Mouse (Mus musculus) liver, embryonic 14.5 days (tissue): ENCODE measurements around the gene Slc23a3. TPM values are rescaled to one million over a fixed set of nuclear protein-coding genes. Genes with fewer than 3 reads are reported as not detected.
A peak's percentile ranks its signal among the peaks of the same experiment; 100 is the strongest.

Source experiments
- ATAC-seq: fragments of 200-750 bp; cut with Nextera tagmentation; 2 replicates; pipeline ENCODE4 v1.8.0; 2017; ENCODE audit warnings: moderate number of reproducible peaks, mild to moderate bottlenecking, moderate library complexity; ENCODE audit not compliant: insufficient read depth
- DNase-seq, 3 experiments: peaks; one replicate each; pipeline ENCODE4 v3.0.0-alpha.2; 2012 to 2013; ENCODE audit warnings: low read depth in 3 of 3, low spot score in 3 of 3
- H3K27ac ChIP-seq: fragments of 300-500 bp; sonication (generic); 2 replicates; pipeline ENCODE4 v1.5.1; 2014; ENCODE audit warnings: moderate library complexity, mild to moderate bottlenecking, control low read depth, inconsistent platforms
- H3K27me3 ChIP-seq: fragments of 300-500 bp; sonication (generic); 2 replicates; pipeline ENCODE4 v1.6.1; 2014; ENCODE audit warnings: mild to moderate bottlenecking, low read length, moderate library complexity; ENCODE audit not compliant: control insufficient read depth, insufficient read depth
- H3K36me3 ChIP-seq: fragments of 300-500 bp; sonication (generic); replicated peaks from 2 replicates; pipeline ENCODE4 v1.6.1; 2014; ENCODE audit warnings: low read depth; ENCODE audit not compliant: control insufficient read depth, insufficient read depth
- H3K4me1 ChIP-seq, 2 experiments: fragments of 200-500 bp in 1 of 2; fragments of 300-500 bp in 1 of 2; sonication (generic) in 1 of 2; replicated peaks; 2 replicates each; pipeline ENCODE4 v1.6.1; 2012 to 2014; ENCODE audit warnings: antibody characterized with exemption in 1 of 2, inconsistent platforms in 1 of 2, low read length in 1 of 2; ENCODE audit not compliant: control insufficient read depth in 2 of 2, insufficient read depth in 2 of 2
- H3K4me2 ChIP-seq: fragments of 300-500 bp; sonication (generic); 2 replicates; pipeline ENCODE4 v1.6.1; 2014; ENCODE audit warnings: low read depth, mild to moderate bottlenecking, control low read depth, moderate library complexity
- H3K4me3 ChIP-seq, 2 experiments: fragments of 200-500 bp in 1 of 2; fragments of 300-500 bp in 1 of 2; sonication (generic) in 1 of 2; 2 replicates each; pipeline ENCODE4 v1.5.1; 2012 to 2014; ENCODE audit warnings: low read depth in 2 of 2, low read length in 2 of 2, mild to moderate bottlenecking in 2 of 2, control low read depth in 1 of 2, inconsistent platforms in 1 of 2, moderate library complexity in 1 of 2; ENCODE audit not compliant: insufficient read depth in 1 of 2
- H3K9ac ChIP-seq: fragments of 300-500 bp; sonication (generic); replicated peaks from 2 replicates; pipeline ENCODE4 v1.6.1; 2014; ENCODE audit warnings: mild to moderate bottlenecking, control low read depth, moderate library complexity
- H3K9me3 ChIP-seq: fragments of 300-500 bp; sonication (generic); 2 replicates; pipeline ENCODE4 v1.6.1; 2016; ENCODE audit warnings: low read length, mixed read lengths; ENCODE audit not compliant: control insufficient read depth
- CTCF ChIP-seq: IDR thresholded peaks from 2 replicates; pipeline ENCODE4 v1.5.1; 2016; ENCODE audit warnings: antibody characterized with exemption, low read depth, control low read depth
- EP300 ChIP-seq: IDR thresholded peaks from 2 replicates; pipeline ENCODE4 v1.6.1; 2016; ENCODE audit warnings: antibody characterized with exemption, low read depth
- WGBS: fragments of 180-500 bp; shearing (Covaris S2); extraction: QIAGEN DNeasy Blood & Tissue Kit; methylation state at CpG from one replicate; pipeline ENCODE4 v1.1.7; 2014; ENCODE audit not compliant: insufficient replicate concordance; 5-methylcytosine and 5-hydroxymethylcytosine counted together
- polyA plus RNA-seq, 2 experiments: library from polyadenylated mRNA; depleted of rRNA in 1 of 2; stranded (reverse) in 1 of 2; unstranded in 1 of 2; fragments of >200 nt; fragmentation: Nextera tagmentation in 1 of 2; extraction: Ambion mirVana in 1 of 2; gene quantifications; 2 replicates each; pipeline versions ENCODE4 v1.2.1 to v1.2.3; 2012 to 2014

Slc23a3 gene
- polyA plus RNA-seq, 2 experiments, result 1.2 to 1.4 TPM

- Histone ChIP-seq H3K9me3 (no peaks in the 10 kb centered on the region), H3K4me3 (peak within 1 kb of the TSS; percentile 69 to 72), H3K36me3 (no peaks in the 10 kb centered on the region), H3K27me3 (no peaks in the 10 kb centered on the region), H3K4me1 (peaks cover 12 to 15% of the 10 kb centered on the region in 2 experiments), H3K4me2 (peak within 1 kb of the TSS; percentile 88), H3K9ac (peak within 1 kb of the TSS; percentile 76), H3K27ac (peak within 1 kb of the TSS; percentile 96)
- peak; percentile 96 for ATAC-seq
- DNase-seq, result peak; percentile 92 to 95 (median 93)
- TF ChIP-seq CTCF (peak; percentile 94), EP300 (peak; percentile 52)
- WGBS, result 2% methylated on average over 56 of the region's 56 CpGs
These were observed 9.1 kb downstream of the Slc23a3 start, which contains the start of gene Nhej1 for GRCm38 (mm10) chr1:75124346-75125321. Nhej1 (minus strand) TSS chr1:75125200.

DNA sequence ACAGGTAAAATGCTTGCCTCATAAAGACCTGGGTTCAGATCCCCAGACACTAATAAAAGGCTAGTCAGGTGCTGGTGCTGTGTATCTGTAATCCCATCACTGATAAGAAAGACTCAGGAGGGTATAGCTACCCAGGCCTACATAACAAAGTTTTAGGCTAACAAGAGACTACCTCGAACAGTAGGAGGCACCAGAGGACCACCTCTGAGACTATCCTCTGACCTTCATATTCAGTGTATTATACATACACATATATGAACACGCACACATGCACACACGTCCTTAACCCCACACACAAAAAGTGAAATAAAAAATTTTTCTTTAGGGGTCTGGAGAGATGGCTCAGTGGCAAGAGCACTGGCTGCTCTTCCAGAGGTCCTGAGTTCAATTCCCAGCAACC lies 11.5 kb downstream of the Slc23a3 start:
- Histone ChIP-seq H3K9me3 (no peaks in the 10 kb centered on the region), H3K4me2 (no peak overlapping the region), H3K36me3 (no peaks in the 10 kb centered on the region), H3K27ac (no peak overlapping the region), H3K9ac (no peak overlapping the region), H3K4me3 (no peak overlapping the region), H3K27me3 (no peaks in the 10 kb centered on the region), H3K4me1 (peaks cover 12 to 15% of the 10 kb centered on the region in 2 experiments)
- WGBS, result 58% methylated on average over 3 of the region's 3 CpGs
- no peak for DNase-seq
- TF ChIP-seq EP300, result no peak
- peak; percentile 48; the same call in 1 of the 2 replicates for TF ChIP-seq CTCF
- ATAC-seq, result no peak

Other genes with a start within 250 kb of the Slc23a3 start
- 0.03 and 0.04 TPM in 2 replicates for gene Fev, start 248.5 kb downstream of the Slc23a3 start, polyA plus RNA-seq (2012; rRNA removed)
- 0.09 and 0.15 TPM in 2 replicates for gene Fev, start 248.5 kb downstream of the Slc23a3 start, polyA plus RNA-seq (2014; fragmentation: Nextera tagmentation; extraction: Ambion mirVana)
- gene Cryba2, start 240.7 kb downstream of the Slc23a3 start, polyA plus RNA-seq (2012; rRNA removed), result not detected in 2 replicates
- not detected in 2 replicates for gene Cryba2, start 240.7 kb downstream of the Slc23a3 start, polyA plus RNA-seq (2014; fragmentation: Nextera tagmentation; extraction: Ambion mirVana)
- under 0.01 and 0.01 TPM in 2 replicates for gene Cfap65, start 198.3 kb downstream of the Slc23a3 start, polyA plus RNA-seq (2012; rRNA removed)
- gene Cfap65, start 198.3 kb downstream of the Slc23a3 start, polyA plus RNA-seq (2014; fragmentation: Nextera tagmentation; extraction: Ambion mirVana), result not detected in 2 replicates
- gene Ihh, start 182.2 kb downstream of the Slc23a3 start, polyA plus RNA-seq (2012; rRNA removed), result 2.4 and 3.4 TPM in 2 replicates
- gene Ihh, start 182.2 kb downstream of the Slc23a3 start, polyA plus RNA-seq (2014; fragmentation: Nextera tagmentation; extraction: Ambion mirVana), result 1.5 and 1.7 TPM in 2 replicates
- 1.3 and 2.0 TPM in 2 replicates for gene Nhej1, start 8.7 kb downstream of the Slc23a3 start, polyA plus RNA-seq (2012; rRNA removed)
- 5.2 and 7.2 TPM in 2 replicates for gene Nhej1, start 8.7 kb downstream of the Slc23a3 start, polyA plus RNA-seq (2014; fragmentation: Nextera tagmentation; extraction: Ambion mirVana)
- gene Cnppd1, start 8.8 kb upstream of the Slc23a3 start, polyA plus RNA-seq (2012; rRNA removed), result 29.5 and 33.3 TPM in 2 replicates
- 31.1 and 41.0 TPM in 2 replicates for gene Cnppd1, start 8.8 kb upstream of the Slc23a3 start, polyA plus RNA-seq (2014; fragmentation: Nextera tagmentation; extraction: Ambion mirVana)
- gene Retreg2, start 8.9 kb upstream of the Slc23a3 start, polyA plus RNA-seq (2012; rRNA removed), result 61.8 and 74.5 TPM in 2 replicates
- gene Retreg2, start 8.9 kb upstream of the Slc23a3 start, polyA plus RNA-seq (2014; fragmentation: Nextera tagmentation; extraction: Ambion mirVana), result 45.1 and 58.8 TPM in 2 replicates
- gene Zfand2b, start 34.8 kb upstream of the Slc23a3 start, polyA plus RNA-seq (2012; rRNA removed), result 35.3 and 43.5 TPM in 2 replicates
- 40.6 and 41.6 TPM in 2 replicates for gene Zfand2b, start 34.8 kb upstream of the Slc23a3 start, polyA plus RNA-seq (2014; fragmentation: Nextera tagmentation; extraction: Ambion mirVana)
- 31.4 and 41.4 TPM in 2 replicates for gene Abcb6, start 46.5 kb upstream of the Slc23a3 start, polyA plus RNA-seq (2012; rRNA removed)
- gene Abcb6, start 46.5 kb upstream of the Slc23a3 start, polyA plus RNA-seq (2014; fragmentation: Nextera tagmentation; extraction: Ambion mirVana), result 48.9 and 58.5 TPM in 2 replicates
- gene Ankzf1, start 58.3 kb upstream of the Slc23a3 start, polyA plus RNA-seq (2012; rRNA removed), result 6.3 and 7.6 TPM in 2 replicates
- 4.8 and 7.2 TPM in 2 replicates for gene Ankzf1, start 58.3 kb upstream of the Slc23a3 start, polyA plus RNA-seq (2014; fragmentation: Nextera tagmentation; extraction: Ambion mirVana)
- gene Atg9a, start 58.3 kb upstream of the Slc23a3 start, polyA plus RNA-seq (2012; rRNA removed), result 17.4 and 23.6 TPM in 2 replicates
- 16.4 and 18.3 TPM in 2 replicates for gene Atg9a, start 58.3 kb upstream of the Slc23a3 start, polyA plus RNA-seq (2014; fragmentation: Nextera tagmentation; extraction: Ambion mirVana)
- gene Glb1l, start 76.9 kb upstream of the Slc23a3 start, polyA plus RNA-seq (2012; rRNA removed), result 4.0 and 4.9 TPM in 2 replicates
- 3.2 and 4.3 TPM in 2 replicates for gene Glb1l, start 76.9 kb upstream of the Slc23a3 start, polyA plus RNA-seq (2014; fragmentation: Nextera tagmentation; extraction: Ambion mirVana)
- gene Stk16, start 76.9 kb upstream of the Slc23a3 start, polyA plus RNA-seq (2012; rRNA removed), result 76.3 and 93.3 TPM in 2 replicates
- 61.8 and 66.1 TPM in 2 replicates for gene Stk16, start 76.9 kb upstream of the Slc23a3 start, polyA plus RNA-seq (2014; fragmentation: Nextera tagmentation; extraction: Ambion mirVana)
- 155 and 168 TPM in 2 replicates for gene Tuba4a, start 86.0 kb upstream of the Slc23a3 start, polyA plus RNA-seq (2012; rRNA removed)
- 346 and 362 TPM in 2 replicates for gene Tuba4a, start 86.0 kb upstream of the Slc23a3 start, polyA plus RNA-seq (2014; fragmentation: Nextera tagmentation; extraction: Ambion mirVana)
- gene A630095N17Rik, start 98.2 kb upstream of the Slc23a3 start, polyA plus RNA-seq (2012; rRNA removed), result not detected in 2 replicates
- 0.22 TPM in 1 of 2 replicates, not detected in the other for gene A630095N17Rik, start 98.2 kb upstream of the Slc23a3 start, polyA plus RNA-seq (2014; fragmentation: Nextera tagmentation; extraction: Ambion mirVana)
- 17.6 and 21.1 TPM in 2 replicates for gene Dnajb2, start 102.5 kb upstream of the Slc23a3 start, polyA plus RNA-seq (2012; rRNA removed)
- 11.1 and 12.5 TPM in 2 replicates for gene Dnajb2, start 102.5 kb upstream of the Slc23a3 start, polyA plus RNA-seq (2014; fragmentation: Nextera tagmentation; extraction: Ambion mirVana)
- gene Ptprn, start 130.6 kb upstream of the Slc23a3 start, polyA plus RNA-seq (2012; rRNA removed), result 0.26 and 0.28 TPM in 2 replicates
- 0.08 and 0.17 TPM in 2 replicates for gene Ptprn, start 130.6 kb upstream of the Slc23a3 start, polyA plus RNA-seq (2014; fragmentation: Nextera tagmentation; extraction: Ambion mirVana)
- gene Resp18, start 144.5 kb upstream of the Slc23a3 start, polyA plus RNA-seq (2012; rRNA removed), result not detected in 2 replicates
- not detected in 2 replicates for gene Resp18, start 144.5 kb upstream of the Slc23a3 start, polyA plus RNA-seq (2014; fragmentation: Nextera tagmentation; extraction: Ambion mirVana)
- gene Dnpep, start 184.1 kb upstream of the Slc23a3 start, polyA plus RNA-seq (2012; rRNA removed), result 35.6 and 39.3 TPM in 2 replicates
- gene Dnpep, start 184.1 kb upstream of the Slc23a3 start, polyA plus RNA-seq (2014; fragmentation: Nextera tagmentation; extraction: Ambion mirVana), result 43.4 and 48.4 TPM in 2 replicates
- gene Des, start 226.4 kb upstream of the Slc23a3 start, polyA plus RNA-seq (2012; rRNA removed), result 1.1 TPM in 2 replicates
- 1.4 and 2.1 TPM in 2 replicates for gene Des, start 226.4 kb upstream of the Slc23a3 start, polyA plus RNA-seq (2014; fragmentation: Nextera tagmentation; extraction: Ambion mirVana)
- gene Speg, start 241.4 kb upstream of the Slc23a3 start, polyA plus RNA-seq (2012; rRNA removed), result 8.4 and 8.5 TPM in 2 replicates
- 8.4 and 9.5 TPM in 2 replicates for gene Speg, start 241.4 kb upstream of the Slc23a3 start, polyA plus RNA-seq (2014; fragmentation: Nextera tagmentation; extraction: Ambion mirVana)